Mouse (Mus musculus): Measurements from ENCODE around the gene Bik. TPM values are rescaled to one million over a fixed set of nuclear protein-coding genes. Genes with fewer than 3 reads are reported as not detected.

The Bik gene
- polyA plus RNA-seq, 1 experiment = 0.91 TPM

- Histone ChIP-seq H3K79me3 (ENCODE audit: low read depth) (no peaks in the 10 kb centered on the region), H3K4me3 (ENCODE audit: insufficient read depth, poor library complexity, severe bottlenecking) (peak overlapping the region; percentile 58), H3K27me3 (ENCODE audit: control insufficient read depth, insufficient read depth, insufficient read length) (no peaks in the 10 kb centered on the region), H3K36me3 (ENCODE audit: control insufficient read depth, insufficient read depth) (no peaks in the 10 kb centered on the region), H3K79me2 (ENCODE audit: control insufficient read depth, insufficient read depth) (peaks cover 21% of the 10 kb centered on the region), H3ac (ENCODE audit: control insufficient read depth, insufficient read length, low read depth) (peak overlapping the region; percentile 48)
- TF ChIP-seq MYOG (IDR thresholded peaks at IDR 0.05; ENCODE audit: control insufficient read depth, extremely low read depth, insufficient read length) (no peak), MAX (IDR thresholded peaks at IDR 0.05) (no peak), FOSL1 (IDR thresholded peaks at IDR 0.05; ENCODE audit: insufficient read depth, low read length, poor library complexity, severe bottlenecking) (no peak), MYOD1 (IDR thresholded peaks at IDR 0.05; ENCODE audit: control insufficient read depth, insufficient read length, low read depth) (no peak), USF1 (IDR thresholded peaks at IDR 0.05; ENCODE audit: low read depth) (no peak), CTCF (IDR thresholded peaks at IDR 0.05; ENCODE audit: control insufficient read depth, insufficient read depth, insufficient read length) (no peak), CEBPB (IDR thresholded peaks at IDR 0.05; ENCODE audit: low read depth) (no peak)
Measured at GRCm38 (mm10) chr15:83509950-83510804, 16.5 kb upstream of the Bik start.

- H3ac ChIP-seq (ENCODE audit: control insufficient read depth, insufficient read length, low read depth) = peak within 1 kb of the TSS; percentile 48
- peak within 1 kb of the TSS; percentile 58 for H3K4me3 ChIP-seq (ENCODE audit: insufficient read depth, poor library complexity, severe bottlenecking)
- peaks cover 21% of the 10 kb centered on the region for H3K79me2 ChIP-seq (ENCODE audit: control insufficient read depth, insufficient read depth)
- H3K27me3 ChIP-seq (ENCODE audit: control insufficient read depth, insufficient read depth, insufficient read length) = no peaks in the 10 kb centered on the region
- no peaks in the 10 kb centered on the region for H3K79me3 ChIP-seq (ENCODE audit: low read depth)
- TF ChIP-seq MAX (IDR thresholded peaks at IDR 0.05) (peak; percentile 59), CTCF (IDR thresholded peaks at IDR 0.05; ENCODE audit: control insufficient read depth, insufficient read depth, insufficient read length) (no peak), USF1 (IDR thresholded peaks at IDR 0.05; ENCODE audit: low read depth) (no peak)
- H3K36me3 ChIP-seq (ENCODE audit: control insufficient read depth, insufficient read depth) = no peaks in the 10 kb centered on the region
Measured at GRCm38 (mm10) chr15:83510805-83511405, 15.8 kb upstream of the Bik start, which contains the start of gene Ttll1. TSS of gene Ttll1 (minus strand) at chr15:83510893.

- H3K36me3 ChIP-seq (ENCODE audit: control insufficient read depth, insufficient read depth) = no peaks in the 10 kb centered on the region
- no peak overlapping the region for H3K4me3 ChIP-seq (ENCODE audit: insufficient read depth, poor library complexity, severe bottlenecking)
- no peaks in the 10 kb centered on the region for H3K27me3 ChIP-seq (ENCODE audit: control insufficient read depth, insufficient read depth, insufficient read length)
- TF ChIP-seq CEBPB (IDR thresholded peaks at IDR 0.05; ENCODE audit: low read depth) (no peak), MYOD1 (IDR thresholded peaks at IDR 0.05; ENCODE audit: control insufficient read depth, insufficient read length, low read depth) (no peak), FOSL1 (IDR thresholded peaks at IDR 0.05; ENCODE audit: insufficient read depth, low read length, poor library complexity, severe bottlenecking) (no peak), USF1 (IDR thresholded peaks at IDR 0.05; ENCODE audit: low read depth) (no peak), MYOG (IDR thresholded peaks at IDR 0.05; ENCODE audit: control insufficient read depth, extremely low read depth, insufficient read length) (no peak), CTCF (IDR thresholded peaks at IDR 0.05; ENCODE audit: control insufficient read depth, insufficient read depth, insufficient read length) (no peak), MAX (IDR thresholded peaks at IDR 0.05) (no peak)
- no peaks in the 10 kb centered on the region for H3K79me3 ChIP-seq (ENCODE audit: low read depth)
- no peak overlapping the region for H3ac ChIP-seq (ENCODE audit: control insufficient read depth, insufficient read length, low read depth)
- peaks cover 21% of the 10 kb centered on the region for H3K79me2 ChIP-seq (ENCODE audit: control insufficient read depth, insufficient read depth)
Measured at GRCm38 (mm10) chr15:83512489-83513281, 14.0 kb upstream of the Bik start.

GRCm38 (mm10) chr15:83515018-83515417, 11.6 kb upstream of the Bik start:
- Histone ChIP-seq H3K27me3 (ENCODE audit: control insufficient read depth, insufficient read depth, insufficient read length) (no peaks in the 10 kb centered on the region), H3K79me3 (ENCODE audit: low read depth) (no peaks in the 10 kb centered on the region), H3K79me2 (ENCODE audit: control insufficient read depth, insufficient read depth) (peaks cover 4% of the 10 kb centered on the region), H3K36me3 (ENCODE audit: control insufficient read depth, insufficient read depth) (no peaks in the 10 kb centered on the region), H3ac (ENCODE audit: control insufficient read depth, insufficient read length, low read depth) (no peak overlapping the region), H3K4me3 (ENCODE audit: insufficient read depth, poor library complexity, severe bottlenecking) (no peak overlapping the region)
- TF ChIP-seq CTCF (IDR thresholded peaks at IDR 0.05; ENCODE audit: control insufficient read depth, insufficient read depth, insufficient read length) (no peak), CEBPB (IDR thresholded peaks at IDR 0.05; ENCODE audit: low read depth) (no peak), USF1 (IDR thresholded peaks at IDR 0.05; ENCODE audit: low read depth) (no peak), FOSL1 (IDR thresholded peaks at IDR 0.05; ENCODE audit: insufficient read depth, low read length, poor library complexity, severe bottlenecking) (no peak), MYOD1 (IDR thresholded peaks at IDR 0.05; ENCODE audit: control insufficient read depth, insufficient read length, low read depth) (no peak), MAX (IDR thresholded peaks at IDR 0.05) (no peak), MYOG (IDR thresholded peaks at IDR 0.05; ENCODE audit: control insufficient read depth, extremely low read depth, insufficient read length) (no peak)

GRCm38 (mm10) chr15:83518215-83519048, 8.2 kb upstream of the Bik start:
- Histone ChIP-seq H3K27me3 (ENCODE audit: control insufficient read depth, insufficient read depth, insufficient read length) (no peaks in the 10 kb centered on the region), H3ac (ENCODE audit: control insufficient read depth, insufficient read length, low read depth) (no peak overlapping the region), H3K4me3 (ENCODE audit: insufficient read depth, poor library complexity, severe bottlenecking) (no peak overlapping the region), H3K79me2 (ENCODE audit: control insufficient read depth, insufficient read depth) (no peaks in the 10 kb centered on the region), H3K36me3 (ENCODE audit: control insufficient read depth, insufficient read depth) (no peaks in the 10 kb centered on the region), H3K79me3 (ENCODE audit: low read depth) (no peaks in the 10 kb centered on the region)
- TF ChIP-seq FOSL1 (IDR thresholded peaks at IDR 0.05; ENCODE audit: insufficient read depth, low read length, poor library complexity, severe bottlenecking) (no peak), MAX (IDR thresholded peaks at IDR 0.05) (no peak), CTCF (IDR thresholded peaks at IDR 0.05; ENCODE audit: control insufficient read depth, insufficient read depth, insufficient read length) (peak; percentile 51), CEBPB (IDR thresholded peaks at IDR 0.05; ENCODE audit: low read depth) (no peak), USF1 (IDR thresholded peaks at IDR 0.05; ENCODE audit: low read depth) (no peak), MYOD1 (IDR thresholded peaks at IDR 0.05; ENCODE audit: control insufficient read depth, insufficient read length, low read depth) (no peak)

Data from C2C12 (cell line).